Mouse (Mus musculus) neural tube, embryonic 10.5 days (tissue): ENCODE data around the gene Ndfip2.

ENCODE experiments used
- DNase-seq: peaks from one replicate; pipeline ENCODE4 v3.0.0-alpha.2; 2017; ENCODE audit warnings: low spot score; ENCODE audit errors: extremely low spot score

The Ndfip2 gene

DNA sequence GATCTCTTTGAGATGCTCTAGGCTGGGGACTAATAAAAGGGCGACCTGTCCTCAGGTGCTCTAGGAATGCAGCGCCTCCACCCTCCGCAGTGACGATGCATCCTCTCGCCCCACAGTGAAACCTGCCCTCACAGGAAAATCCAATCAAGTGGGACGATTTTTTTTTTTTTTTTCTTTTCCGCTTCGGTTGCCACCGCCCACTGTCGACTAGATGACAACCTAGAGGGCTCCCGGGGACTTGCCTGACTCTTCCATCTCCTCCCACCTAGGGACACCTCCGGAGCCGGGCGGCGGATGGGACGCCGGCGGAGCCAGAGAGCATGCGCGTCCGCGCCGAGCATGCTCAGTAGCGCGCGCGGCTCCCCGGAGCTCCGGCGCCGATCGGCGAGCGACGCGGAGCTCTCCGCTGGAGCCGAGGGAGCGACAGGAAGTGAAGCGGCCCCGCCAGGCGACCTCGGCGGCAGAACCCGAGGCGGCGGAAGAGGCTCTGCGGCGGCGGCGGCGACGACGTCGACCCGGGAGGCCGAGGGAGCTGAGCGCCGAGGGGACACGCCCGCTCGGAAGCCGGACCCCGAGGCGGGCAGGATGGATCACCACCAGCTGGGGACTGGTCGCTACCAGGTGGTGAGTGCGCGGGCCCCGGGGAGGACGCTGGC is at the start of gene Ndfip2:
TSS of gene Ndfip2 (plus strand) at position 195 of the 656 bp plus-strand sequence.
- DNase-seq, result peak; percentile 84

GRCm38 (mm10) chr14:105219525-105220376 is 38.6 kb upstream of the Ndfip2 start:
- DNase-seq, result no peak

- DNase-seq, result no peak
Measured at GRCm38 (mm10) chr14:105222240-105222639, 36.1 kb upstream of the Ndfip2 start.

GRCm38 (mm10) chr14:105225790-105226189 is 32.6 kb upstream of the Ndfip2 start:
- no peak for DNase-seq

DNA sequence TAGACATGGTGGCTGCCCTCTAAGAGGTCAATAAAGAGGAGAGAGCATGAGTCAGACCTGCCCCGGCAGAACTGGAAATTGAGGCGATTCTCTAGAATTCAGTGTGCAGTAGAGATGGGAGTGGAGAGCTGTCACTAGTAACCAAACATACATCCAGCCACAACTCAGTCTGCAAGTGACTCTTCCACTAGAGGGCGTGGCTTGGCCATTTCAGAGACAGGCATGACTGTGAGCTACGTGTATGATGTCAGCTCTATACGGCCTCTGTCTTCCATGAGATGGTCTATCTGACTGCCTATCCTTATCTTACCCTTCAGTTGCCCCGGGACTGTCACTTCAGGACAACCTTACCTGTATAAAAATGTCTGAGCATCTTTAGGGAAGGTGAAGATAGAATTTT is 26.0 kb upstream of the Ndfip2 start:
- DNase-seq, result no peak

- DNase-seq, result no peak
Measured at GRCm38 (mm10) chr14:105236596-105236995, 21.8 kb upstream of the Ndfip2 start.

- no peak for DNase-seq
Measured at GRCm38 (mm10) chr14:105237736-105238135, 20.6 kb upstream of the Ndfip2 start.

DNA sequence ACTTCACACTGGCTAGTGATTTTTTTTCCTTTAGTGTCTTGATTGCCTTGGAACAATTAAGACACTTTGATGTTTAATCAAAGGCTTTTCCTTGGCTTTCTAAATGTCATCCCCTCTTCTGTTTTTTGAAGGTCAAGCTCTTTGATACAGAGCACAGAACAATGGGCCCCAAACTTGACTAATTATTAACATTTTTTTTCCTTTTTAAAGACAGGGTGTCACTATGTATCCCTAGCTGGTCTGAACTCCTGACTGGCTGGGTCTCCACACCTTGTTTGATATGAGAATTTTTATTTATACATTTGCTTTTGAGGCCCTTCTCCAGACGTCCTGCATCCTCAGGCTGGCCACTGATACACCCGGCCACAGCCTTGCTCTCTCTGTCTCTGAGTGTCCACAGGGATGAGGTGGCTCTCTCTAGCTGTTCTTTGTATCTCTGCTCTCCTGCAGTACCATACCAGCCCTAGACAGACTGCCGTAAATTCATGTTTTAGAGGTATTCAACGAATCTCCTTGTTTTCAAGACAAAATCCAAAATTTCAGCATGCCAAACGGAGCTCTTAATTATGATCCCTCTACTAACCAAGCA is 19.8 kb upstream of the Ndfip2 start:
- DNase-seq, result no peak

DNA sequence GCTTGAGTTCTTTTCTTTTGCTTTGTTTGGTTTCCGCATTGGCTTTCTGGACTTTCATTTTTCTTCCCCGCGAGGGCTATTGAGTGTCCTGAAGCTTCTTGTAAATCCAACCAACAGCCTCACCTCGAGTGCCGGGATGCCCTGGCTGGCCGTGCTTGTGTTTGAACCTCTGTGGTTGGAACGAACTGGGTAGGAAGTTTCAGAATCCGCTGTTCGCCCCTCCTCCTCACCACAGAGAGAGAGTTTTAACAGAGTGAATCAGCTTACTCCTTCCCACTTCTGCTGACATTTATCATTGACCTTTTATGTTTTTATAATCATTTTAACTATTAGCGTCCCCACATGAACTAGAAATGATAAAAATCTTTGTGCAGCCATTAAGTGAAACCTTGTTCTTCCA is 18.3 kb upstream of the Ndfip2 start:
- DNase-seq, result no peak

GRCm38 (mm10) chr14:105243805-105244443 is 14.4 kb upstream of the Ndfip2 start:
- DNase-seq, result no peak

DNA sequence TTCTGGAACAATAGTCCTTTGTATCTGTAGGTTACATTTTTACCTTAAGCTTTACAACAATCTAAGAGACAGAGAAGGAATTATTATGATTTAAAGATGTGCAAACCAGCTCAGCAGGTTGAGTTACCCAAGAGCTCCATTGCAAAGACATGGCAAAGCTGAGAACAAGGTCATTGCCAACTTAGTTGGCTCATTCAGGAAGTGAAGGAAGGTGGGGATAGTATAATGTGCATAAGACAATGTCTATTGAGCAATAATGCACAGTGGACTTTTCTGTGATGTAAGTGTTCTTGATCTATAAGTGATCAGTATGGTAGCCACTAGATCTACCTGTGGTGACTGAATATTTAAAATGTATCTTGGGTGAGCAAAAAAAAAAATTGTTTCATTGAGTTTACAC is 7.3 kb upstream of the Ndfip2 start:
- DNase-seq, result no peak

DNA sequence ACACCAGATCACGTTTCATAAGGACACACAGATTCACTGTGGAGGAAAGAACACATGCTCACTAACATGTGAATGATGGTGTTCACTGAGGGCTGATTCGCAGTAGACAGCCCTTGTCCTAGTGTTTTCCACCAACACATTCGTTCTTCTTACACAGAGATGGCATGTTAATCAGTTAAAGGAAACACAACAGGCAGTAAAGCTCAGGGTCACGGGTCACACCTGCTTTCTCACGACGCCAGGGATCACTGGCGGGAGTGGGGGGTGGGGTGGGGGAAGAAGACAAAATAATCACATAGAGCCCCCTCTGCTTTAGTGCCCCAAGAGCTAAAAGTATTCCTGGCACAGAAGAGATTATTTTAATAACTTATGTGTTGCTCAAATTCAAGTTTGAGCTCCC is 5.1 kb upstream of the Ndfip2 start:
- DNase-seq, result peak; percentile 29

GRCm38 (mm10) chr14:105254401-105254800 is 4.0 kb upstream of the Ndfip2 start:
- no peak for DNase-seq

DNA sequence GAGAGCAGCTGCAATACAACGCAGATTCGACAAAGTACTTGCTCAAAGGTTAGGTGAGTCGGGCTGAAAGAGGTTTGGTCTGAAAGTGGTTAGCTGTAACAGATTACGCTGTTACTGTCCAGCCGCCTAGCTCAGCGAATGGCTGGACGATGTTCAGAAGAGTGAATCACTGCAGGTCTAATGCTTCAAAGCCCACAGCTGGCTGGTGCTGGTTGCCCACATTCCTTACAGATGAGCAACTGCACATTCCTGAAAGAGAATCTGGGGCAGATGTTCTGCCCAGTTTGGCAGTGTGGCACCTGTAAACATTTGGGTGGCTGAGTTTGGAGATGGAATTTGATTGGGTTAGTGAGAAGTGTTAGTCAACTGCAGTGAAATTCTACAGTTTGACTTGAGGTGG is 2.8 kb upstream of the Ndfip2 start:
- no peak for DNase-seq

GRCm38 (mm10) chr14:105259035-105259880 is 885 bp downstream of the Ndfip2 start:
- no peak for DNase-seq

- no peak for DNase-seq
Measured at GRCm38 (mm10) chr14:105262923-105263322, 4.5 kb downstream of the Ndfip2 start.

GRCm38 (mm10) chr14:105267095-105267494 is 8.7 kb downstream of the Ndfip2 start:
- no peak for DNase-seq

- no peak for DNase-seq
Measured at GRCm38 (mm10) chr14:105272030-105272429, 13.7 kb downstream of the Ndfip2 start.

GRCm38 (mm10) chr14:105272539-105272938 is 14.2 kb downstream of the Ndfip2 start:
- no peak for DNase-seq

GRCm38 (mm10) chr14:105275196-105275595 is 16.8 kb downstream of the Ndfip2 start:
- no peak for DNase-seq

DNA sequence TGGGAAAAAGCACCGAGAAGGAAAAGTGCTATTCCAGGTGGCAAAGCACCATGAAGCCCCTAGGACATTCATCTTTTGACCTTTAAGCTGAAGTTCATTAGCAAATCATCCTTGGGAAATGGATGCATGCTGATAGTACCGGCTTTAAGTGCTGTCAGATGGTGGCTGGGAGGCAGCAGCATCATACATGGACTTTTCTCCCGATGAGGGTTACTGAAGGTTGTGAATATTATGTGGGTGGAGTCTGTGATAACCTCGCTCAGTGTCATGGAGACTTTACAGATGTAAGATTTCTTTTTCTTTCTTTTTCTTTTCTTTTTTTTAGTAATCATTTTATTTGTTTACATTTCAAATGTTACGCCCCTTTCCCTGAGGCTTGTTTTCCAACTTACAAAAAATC is 18.9 kb downstream of the Ndfip2 start:
- DNase-seq, result no peak
